Mouse (Mus musculus): ENCODE results near the gene Btf3. TPM values are rescaled to one million over a fixed set of nuclear protein-coding genes. Genes with fewer than 3 reads are reported as not detected.

Btf3 gene
- total RNA-seq (2022): 100 to 1,000 TPM; 208 to 239 (median 210) TPM

GRCm38 (mm10) chr13:98316480-98317245 is at the start of gene Btf3:
TSS of gene Btf3 (minus strand) at chr13:98317006.
- peak; percentile 89 for DNase-seq (ENCODE audit: low spot score in 2 of 2)

GRCm38 (mm10) chr13:98365766-98366421 is 49.1 kb upstream of the Btf3 start:
- DNase-seq (ENCODE audit: low spot score in 2 of 2): no peak

- no peak for DNase-seq (ENCODE audit: low spot score in 2 of 2)
Observed at GRCm38 (mm10) chr13:98365081-98365480, 48.3 kb upstream of the Btf3 start.

DNA sequence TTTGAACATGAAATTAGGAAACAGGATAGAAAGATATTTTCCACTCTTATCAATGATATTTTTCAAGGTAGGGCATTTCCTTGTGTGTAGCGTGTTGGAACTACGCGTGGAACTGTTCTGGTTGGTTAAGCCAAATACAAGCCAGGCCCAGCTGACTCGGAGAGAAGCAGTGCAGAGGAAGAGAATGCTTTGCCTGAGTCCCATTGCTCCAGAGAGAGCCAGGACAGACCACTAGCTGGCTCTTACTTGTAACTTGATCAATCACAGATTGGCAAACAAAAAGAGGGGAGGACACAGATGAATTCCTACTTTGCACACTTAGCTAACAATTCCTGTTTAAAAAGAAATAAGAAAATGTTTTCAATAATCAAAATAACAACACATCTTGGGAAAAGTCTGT is 46.2 kb upstream of the Btf3 start:
- DNase-seq (ENCODE audit: low spot score in 2 of 2): no peak

DNA sequence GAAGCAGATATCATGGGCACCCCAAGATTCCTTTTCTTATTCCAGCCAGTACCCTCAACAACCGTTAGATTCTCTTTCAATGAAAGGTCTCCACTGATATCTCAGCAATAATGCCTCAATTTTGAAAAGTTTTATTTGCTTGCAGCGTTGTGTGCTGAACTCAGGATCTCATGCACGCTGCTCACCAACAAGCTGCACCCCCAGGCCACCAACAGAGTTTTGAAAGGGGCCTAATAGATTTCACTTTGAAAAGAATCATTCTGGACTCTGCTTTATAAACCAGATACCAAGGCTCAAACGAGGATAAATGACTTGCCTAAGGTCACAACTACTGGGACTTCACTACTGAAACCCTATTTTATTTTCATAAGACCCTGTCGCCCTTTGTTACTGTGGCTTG is 44.4 kb upstream of the Btf3 start:
- no peak for DNase-seq (ENCODE audit: low spot score in 2 of 2)

DNA sequence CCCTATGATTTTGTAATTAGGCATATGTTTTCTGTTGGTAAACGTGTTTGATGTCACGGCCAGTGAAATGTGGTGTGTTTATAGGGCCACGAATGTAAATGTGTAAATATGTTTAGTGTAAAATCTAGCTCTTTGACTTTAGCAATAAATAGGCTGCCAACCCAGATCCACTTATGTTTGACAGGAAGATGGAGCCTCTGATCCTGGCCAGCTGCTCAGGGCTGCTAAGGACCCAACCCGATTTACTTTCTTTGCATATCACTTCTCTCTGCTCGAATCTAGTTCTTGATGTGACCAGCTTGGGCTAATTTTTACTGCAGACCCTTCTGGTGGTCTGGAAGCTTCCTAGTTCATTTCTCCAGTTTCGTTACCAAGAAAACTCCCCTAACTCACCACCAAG is 43.6 kb upstream of the Btf3 start:
- DNase-seq (ENCODE audit: low spot score in 2 of 2): no peak

DNA sequence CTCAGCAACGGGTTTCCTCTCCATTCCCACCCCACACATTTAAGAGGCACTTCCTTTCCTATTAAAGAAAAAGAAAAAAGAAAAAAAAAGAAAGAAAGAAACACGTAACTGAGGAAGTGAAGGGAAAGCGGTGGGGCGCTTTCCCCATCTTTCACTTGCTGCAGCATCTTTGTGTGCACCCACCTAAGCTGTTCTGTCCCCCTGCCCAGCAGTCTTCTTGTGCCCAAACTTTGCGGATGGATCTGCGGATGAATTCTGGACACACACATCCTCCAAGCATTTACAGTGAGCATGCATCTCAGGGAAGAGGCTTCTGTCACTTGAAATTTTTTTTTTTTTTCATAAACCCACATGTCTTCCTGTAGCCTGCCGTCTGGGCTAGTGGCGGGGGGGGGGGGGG is 42.5 kb upstream of the Btf3 start:
- no peak for DNase-seq (ENCODE audit: low spot score in 2 of 2)

DNA sequence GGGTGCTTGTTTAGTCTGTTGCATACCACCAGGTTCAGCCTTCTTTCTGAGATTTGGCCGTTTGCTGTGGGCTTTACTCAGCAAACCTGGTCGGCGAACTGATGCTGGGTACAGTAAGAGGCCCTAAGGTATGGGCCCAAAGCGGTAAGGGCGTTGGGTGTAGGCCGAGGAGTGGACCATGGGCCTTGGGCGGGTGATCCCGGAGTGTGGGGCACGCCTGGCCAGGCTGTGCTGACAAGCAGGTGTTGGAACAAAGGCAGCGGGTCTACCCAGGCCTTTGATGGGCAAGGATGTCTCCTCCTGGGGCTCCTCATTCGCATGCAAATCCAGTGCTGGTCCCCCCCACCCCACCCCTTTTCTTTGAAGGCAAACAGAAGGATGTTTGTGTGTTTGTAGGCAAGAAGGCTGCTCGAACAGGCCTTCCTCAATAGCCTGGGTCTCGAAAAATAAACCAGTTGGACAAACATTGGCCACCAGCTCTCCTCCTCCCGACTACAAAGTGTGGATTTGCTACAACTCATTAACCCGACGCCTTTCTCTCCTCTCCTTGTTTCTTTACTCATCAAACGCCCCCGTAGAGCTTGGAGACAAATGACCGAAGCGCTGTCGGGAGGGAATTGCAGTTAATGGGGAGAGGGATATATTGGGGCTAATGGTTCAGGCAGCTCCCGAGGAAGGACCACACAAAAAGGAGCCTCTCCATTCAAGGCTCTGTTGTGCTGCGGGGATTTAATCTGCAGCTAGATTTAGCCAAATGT is 41.8 kb upstream of the Btf3 start:
- DNase-seq (ENCODE audit: low spot score in 2 of 2): no peak

GRCm38 (mm10) chr13:98357433-98358423 is 40.9 kb upstream of the Btf3 start:
- DNase-seq (ENCODE audit: low spot score in 2 of 2): no peak

GRCm38 (mm10) chr13:98356973-98357425 is 40.2 kb upstream of the Btf3 start:
- DNase-seq (ENCODE audit: low spot score in 2 of 2): no peak

DNA sequence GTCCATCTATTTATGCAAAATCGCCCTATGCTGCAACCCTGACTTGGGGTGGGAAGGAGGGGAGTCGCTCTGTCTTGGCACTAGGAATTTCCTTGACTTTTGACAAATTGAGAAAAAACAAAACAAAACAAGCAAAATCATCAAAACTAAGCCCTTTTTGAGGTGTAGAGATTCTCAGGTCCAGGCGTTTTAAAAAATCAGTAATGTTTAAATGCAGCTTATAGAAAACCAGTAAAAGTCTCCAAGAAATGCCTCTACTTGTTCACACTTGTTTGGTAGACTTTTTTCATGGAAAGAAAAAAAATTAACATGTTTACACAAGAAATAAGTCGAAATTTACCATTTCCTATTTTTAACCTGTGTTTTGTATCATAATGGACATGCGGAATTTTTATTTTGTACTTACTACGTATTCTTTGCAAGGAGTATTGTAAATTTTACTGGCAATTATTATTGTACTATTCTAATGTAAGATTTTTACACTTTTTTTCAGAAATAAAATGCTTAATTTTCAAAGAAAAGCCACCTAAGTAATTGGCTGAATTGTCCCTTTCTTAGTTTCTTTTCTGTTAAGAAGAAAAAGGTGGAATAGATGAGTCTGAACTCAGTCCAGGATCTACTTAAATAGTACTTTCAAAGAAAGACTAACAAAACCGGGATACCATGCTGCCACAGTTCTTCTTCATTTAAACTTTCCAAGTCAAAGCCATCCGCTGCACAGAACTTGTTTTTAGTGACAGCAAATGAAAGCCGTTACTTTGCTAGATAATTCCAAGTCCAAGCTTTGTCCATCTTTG is 39.6 kb upstream of the Btf3 start:
- DNase-seq (ENCODE audit: low spot score in 2 of 2): no peak

- no peak for DNase-seq (ENCODE audit: low spot score in 2 of 2)
Observed at GRCm38 (mm10) chr13:98355559-98356111, 38.8 kb upstream of the Btf3 start.

- DNase-seq (ENCODE audit: low spot score in 2 of 2): no peak
Observed at GRCm38 (mm10) chr13:98354871-98355558, 38.2 kb upstream of the Btf3 start.

GRCm38 (mm10) chr13:98354090-98354801 is 37.4 kb upstream of the Btf3 start, which contains the start of gene Foxd1:
TSS of gene Foxd1 (plus strand) at chr13:98354242.
- no peak for DNase-seq (ENCODE audit: low spot score in 2 of 2)

DNA sequence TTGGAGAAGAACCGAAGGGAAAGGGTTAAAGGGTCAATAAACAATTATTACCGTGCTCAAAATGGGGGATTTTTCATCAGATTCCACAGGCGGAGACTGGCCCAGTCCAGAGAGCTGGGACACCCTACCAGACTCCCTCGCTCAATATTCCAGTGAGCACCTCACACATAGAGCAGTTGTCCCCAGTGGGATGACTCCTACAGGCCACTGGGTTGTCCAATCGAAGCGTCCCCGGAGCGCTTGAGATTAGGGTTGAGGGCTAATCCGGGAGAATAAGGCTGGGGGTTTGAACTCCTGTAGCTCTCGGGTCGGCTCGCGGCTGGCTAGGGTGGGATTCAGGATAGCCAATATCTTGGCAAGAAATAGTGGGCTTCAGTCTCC is 36.9 kb upstream of the Btf3 start:
- DNase-seq (ENCODE audit: low spot score in 2 of 2): no peak

DNA sequence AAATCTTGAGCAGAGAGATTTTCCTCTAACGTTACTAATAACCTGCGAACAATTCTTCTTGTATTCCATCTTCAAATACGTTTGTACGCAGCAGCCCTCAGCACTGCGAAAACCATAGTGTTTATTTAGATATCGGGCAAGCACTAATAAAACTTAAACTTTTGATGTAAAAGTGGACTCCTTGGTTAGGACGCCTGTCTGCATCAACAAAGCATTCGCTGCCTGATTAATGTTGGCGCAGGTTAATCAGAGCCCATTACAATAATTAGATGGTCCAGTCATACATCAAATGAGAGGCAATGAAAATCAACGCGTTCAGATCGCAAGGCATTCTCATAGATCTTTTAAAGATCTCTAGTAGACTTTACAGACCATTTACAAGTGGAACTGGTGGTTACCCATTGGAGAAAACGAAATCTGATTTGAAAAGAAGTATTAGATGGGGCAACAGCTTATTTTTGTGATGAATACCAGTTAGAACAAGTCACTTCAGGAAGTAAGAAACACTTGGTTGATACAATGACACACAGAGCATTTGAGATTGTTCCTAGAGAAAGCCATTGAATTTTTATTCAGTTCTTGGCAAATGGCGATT is 35.7 kb upstream of the Btf3 start:
- DNase-seq (ENCODE audit: low spot score in 2 of 2): no peak

DNA sequence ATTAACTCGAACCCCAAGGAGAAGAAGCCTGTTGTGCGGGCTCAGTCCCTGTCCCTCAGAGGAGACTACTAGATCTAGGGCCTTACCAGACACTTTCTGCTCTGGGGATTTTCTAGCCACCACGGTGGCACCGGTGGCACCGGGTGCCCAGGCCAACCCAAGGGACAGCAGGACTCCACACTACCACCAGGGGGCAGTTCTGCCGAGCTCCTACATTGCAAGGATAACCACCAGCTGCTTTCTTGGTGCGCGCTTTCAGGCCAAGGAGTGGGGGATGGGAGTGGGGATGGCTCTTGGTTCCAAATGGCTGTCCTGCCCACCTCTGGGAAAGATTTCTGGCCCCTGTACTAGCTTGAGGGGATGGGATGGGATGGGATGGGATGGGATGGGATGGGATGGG is 34.7 kb upstream of the Btf3 start:
- DNase-seq (ENCODE audit: low spot score in 2 of 2): no peak

DNA sequence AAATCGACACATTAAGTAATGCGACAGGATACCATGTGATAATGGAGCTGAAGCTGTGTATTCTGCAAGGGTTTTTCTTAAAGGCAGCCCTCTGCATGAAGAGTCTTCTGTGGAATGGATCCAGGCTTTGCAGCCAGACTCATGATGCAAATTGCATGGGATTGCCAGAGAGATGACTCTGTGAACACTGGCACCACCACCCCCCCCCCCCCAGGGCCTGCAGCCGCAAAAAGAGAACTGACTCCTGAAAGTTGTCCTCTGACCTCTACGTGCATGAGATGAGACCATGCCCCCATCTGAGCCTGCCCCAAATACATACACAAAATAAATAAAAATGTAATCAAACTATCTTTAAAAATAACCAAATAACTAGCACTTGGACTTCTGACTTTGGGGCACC is 32.7 kb upstream of the Btf3 start:
- no peak for DNase-seq (ENCODE audit: low spot score in 2 of 2)
